Mouse (Mus musculus) forebrain, postnatal 0 days (tissue): ENCODE measurements around the gene Rab43. TPM values are rescaled to one million over a fixed set of nuclear protein-coding genes. Genes with fewer than 3 reads are reported as not detected.

Source experiments
- ATAC-seq: fragments of 200-750 bp; cut with Nextera tagmentation; 2 replicates; pipeline ENCODE4 v1.8.0; 2017; ENCODE audit warnings: mild to moderate bottlenecking, moderate library complexity
- DNase-seq: peaks from one replicate; pipeline ENCODE4 v3.0.0-alpha.2; 2015
- H3K27ac ChIP-seq: fragments of 300-500 bp; sonication (generic); 2 replicates; pipeline ENCODE4 v1.5.1; 2014; ENCODE audit warnings: low read depth, mild to moderate bottlenecking, antibody characterized with exemption, low read length, moderate library complexity, mixed read lengths
- H3K27me3 ChIP-seq: fragments of 300-500 bp; sonication (generic); 2 replicates; pipeline ENCODE4 v1.6.1; 2014; ENCODE audit warnings: mild to moderate bottlenecking, low read length, mixed read lengths; ENCODE audit not compliant: insufficient read depth
- H3K36me3 ChIP-seq: fragments of 300-500 bp; sonication (generic); 2 replicates; pipeline ENCODE4 v1.6.1; 2014; ENCODE audit warnings: mild to moderate bottlenecking, moderate library complexity; ENCODE audit not compliant: insufficient read depth
- H3K4me1 ChIP-seq: fragments of 300-500 bp; sonication (generic); 2 replicates; pipeline ENCODE4 v1.6.1; 2014; ENCODE audit warnings: antibody characterized with exemption; ENCODE audit not compliant: insufficient read depth
- H3K4me2 ChIP-seq: fragments of 300-500 bp; sonication (generic); 2 replicates; pipeline ENCODE4 v1.6.1; 2014; ENCODE audit warnings: low read depth, mild to moderate bottlenecking, moderate library complexity
- H3K4me3 ChIP-seq: fragments of 300-500 bp; sonication (generic); 2 replicates; pipeline ENCODE4 v1.5.1; 2014; ENCODE audit warnings: low read depth, low read length, mixed read lengths
- H3K9ac ChIP-seq: fragments of 300-500 bp; sonication (generic); 2 replicates; pipeline ENCODE4 v1.6.1; 2014; ENCODE audit warnings: mild to moderate bottlenecking
- H3K9me3 ChIP-seq: fragments of 300-500 bp; sonication (generic); 2 replicates; pipeline ENCODE4 v1.6.1; 2016; ENCODE audit warnings: low read length
- CTCF ChIP-seq: sonication (generic); IDR thresholded peaks from 2 replicates; pipeline ENCODE4 v1.5.1; 2016; ENCODE audit warnings: antibody characterized with exemption, control low read depth, low read depth
- WGBS: fragments of 180-500 bp; shearing (Covaris S2); extraction: QIAGEN DNeasy Blood & Tissue Kit; methylation state at CpG from one replicate; pipeline ENCODE4 v1.1.7; 2014; 5-methylcytosine and 5-hydroxymethylcytosine counted together
- polyA plus RNA-seq: library from polyadenylated mRNA; unstranded; fragments of >200 nt; fragmentation: Nextera tagmentation; extraction: Ambion mirVana; gene quantifications from 2 replicates; pipeline ENCODE4 v1.2.1, GENCODE M21; 2015
- total RNA-seq: library from RNA; depleted of rRNA; stranded (reverse); fragments of >200 nt; gene quantifications from 2 replicates; pipeline ENCODE4 v1.2.3, GENCODE M21; 2014

Gene Rab43
- total and polyA plus RNA-seq, 2 experiments from 2014 or later, result 9.3 to 24.3 TPM

GRCm38 (mm10) chr6:87849780-87850154 is 37.8 kb upstream of the Rab43 start:
- Histone ChIP-seq H3K4me3 (peak overlapping the region; percentile 99), H3K4me1 (peaks cover 12% of the 10 kb centered on the region), H3K9me3 (no peaks in the 10 kb centered on the region), H3K27me3 (no peaks in the 10 kb centered on the region), H3K27ac (no peak overlapping the region), H3K36me3 (peaks cover 8% of the 10 kb centered on the region), H3K4me2 (peak overlapping the region; percentile 70), H3K9ac (peak overlapping the region; percentile 98)
- WGBS, result 1% methylated on average over 8 of the region's 8 CpGs
- ATAC-seq, result no peak
- DNase-seq, result peak; percentile 19
- TF ChIP-seq CTCF, result no peak

DNA sequence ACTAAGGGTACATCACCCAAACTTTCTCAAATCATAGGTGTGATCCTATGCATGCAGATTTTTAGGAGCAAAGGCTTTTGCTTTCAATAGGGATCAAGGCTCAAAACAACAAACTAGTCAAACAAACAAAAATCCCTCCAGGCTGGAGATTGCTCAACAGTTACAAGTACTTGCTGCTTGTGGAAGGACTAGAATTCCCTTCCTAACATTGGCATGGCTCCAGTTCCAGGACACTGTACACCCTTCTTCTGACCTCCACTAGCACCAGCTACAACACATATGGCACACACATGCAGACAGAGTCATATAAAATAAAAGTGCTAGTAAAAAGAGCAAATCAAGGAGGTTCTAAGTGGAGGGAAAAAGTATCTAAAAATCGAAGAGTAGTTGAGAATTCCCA is 34.8 kb upstream of the Rab43 start:
- no peak overlapping the region for H3K27ac ChIP-seq
- H3K9ac ChIP-seq, result no peak overlapping the region
- H3K9me3 ChIP-seq, result no peaks in the 10 kb centered on the region
- ATAC-seq, result no peak
- H3K36me3 ChIP-seq, result peaks cover 32% of the 10 kb centered on the region
- H3K4me1 ChIP-seq, result peaks cover 12% of the 10 kb centered on the region
- no peak overlapping the region for H3K4me3 ChIP-seq
- DNase-seq, result no peak
- 74% methylated on average over 1 of the region's 1 CpGs for WGBS
- H3K4me2 ChIP-seq, result no peak overlapping the region
- TF ChIP-seq CTCF, result no peak
- H3K27me3 ChIP-seq, result no peaks in the 10 kb centered on the region

DNA sequence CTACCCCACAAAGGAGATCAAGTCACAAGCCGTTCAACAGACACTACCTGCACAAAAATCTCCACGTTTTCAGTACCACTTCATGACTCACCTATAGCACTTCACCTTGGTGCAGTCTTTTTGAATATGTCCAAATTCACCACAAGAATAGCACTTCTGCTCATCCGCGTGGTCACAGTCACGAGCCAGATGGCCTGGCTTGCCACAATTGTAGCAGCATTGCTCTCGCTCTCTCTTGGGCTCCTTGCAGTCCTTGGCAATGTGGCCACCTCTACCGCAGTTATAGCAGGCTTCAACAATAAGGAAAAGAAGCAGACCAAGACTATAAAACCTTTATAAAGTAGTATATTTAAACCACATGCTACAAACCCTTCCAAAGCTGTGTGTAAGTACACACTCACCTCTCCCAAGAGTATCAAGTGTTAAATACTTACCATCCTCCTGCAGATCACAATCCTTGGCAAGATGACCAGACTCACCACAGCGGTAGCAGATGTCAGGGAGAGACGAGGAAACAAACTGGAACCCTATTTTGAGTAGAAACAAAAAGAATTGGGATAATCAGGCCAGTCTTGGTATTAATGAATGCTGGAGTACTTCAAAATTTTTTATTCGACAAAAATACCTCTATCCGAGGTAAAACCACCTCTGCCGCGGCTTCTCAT is 33.2 kb upstream of the Rab43 start:
- 90% methylated on average over 13 of the region's 13 CpGs for WGBS
- Histone ChIP-seq H3K4me3 (no peak overlapping the region), H3K4me2 (no peak overlapping the region), H3K27me3 (no peaks in the 10 kb centered on the region), H3K27ac (no peak overlapping the region), H3K36me3 (peaks cover 39% of the 10 kb centered on the region), H3K9me3 (no peaks in the 10 kb centered on the region), H3K9ac (no peak overlapping the region), H3K4me1 (peaks cover 12% of the 10 kb centered on the region)
- DNase-seq (no peak), ATAC-seq (no peak)
- TF ChIP-seq CTCF, result no peak

GRCm38 (mm10) chr6:87842254-87842653 is 30.3 kb upstream of the Rab43 start:
- H3K4me3 ChIP-seq, result no peak overlapping the region
- peaks cover 39% of the 10 kb centered on the region for H3K36me3 ChIP-seq
- no peak overlapping the region for H3K27ac ChIP-seq
- H3K4me2 ChIP-seq, result no peak overlapping the region
- H3K9ac ChIP-seq, result no peak overlapping the region
- WGBS, result 9% methylated on average over 1 of the region's 1 CpGs
- H3K4me1 ChIP-seq, result 0 out of 2 replicates have a peak, but pooled peaks cover 3% of the 10 kb centered on the region
- ATAC-seq, result no peak
- TF ChIP-seq CTCF, result peak; percentile 36
- DNase-seq, result no peak
- no peaks in the 10 kb centered on the region for H3K27me3 ChIP-seq
- H3K9me3 ChIP-seq, result no peaks in the 10 kb centered on the region

DNA sequence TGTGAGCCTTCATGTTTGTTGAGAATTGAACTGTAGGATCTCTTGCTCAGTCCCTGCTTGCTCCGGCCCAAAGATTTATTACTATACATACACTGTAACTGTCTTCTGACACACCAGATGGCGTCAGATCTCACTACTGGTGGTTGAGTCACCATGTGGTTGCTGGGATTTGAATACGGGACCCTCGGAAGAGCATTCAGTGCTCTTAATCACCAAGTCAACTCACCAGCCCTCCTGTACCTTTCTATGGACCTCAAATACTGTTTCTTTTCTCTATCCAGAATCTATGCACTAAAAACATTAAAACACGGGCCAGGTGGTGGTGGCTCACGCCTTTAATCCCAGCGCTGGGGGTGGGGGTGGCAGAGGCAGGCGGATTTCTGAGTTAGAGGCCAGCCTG is 29.7 kb upstream of the Rab43 start:
- no peak overlapping the region for H3K27ac ChIP-seq
- no peaks in the 10 kb centered on the region for H3K27me3 ChIP-seq
- no peak overlapping the region for H3K9ac ChIP-seq
- peaks cover 39% of the 10 kb centered on the region for H3K36me3 ChIP-seq
- WGBS, result 83% methylated on average over 8 of the region's 8 CpGs
- DNase-seq (no peak), ATAC-seq (no peak)
- 0 out of 2 replicates have a peak, but pooled peaks cover 3% of the 10 kb centered on the region for H3K4me1 ChIP-seq
- no peak overlapping the region for H3K4me3 ChIP-seq
- TF ChIP-seq CTCF, result no peak
- H3K9me3 ChIP-seq, result no peaks in the 10 kb centered on the region
- no peak overlapping the region for H3K4me2 ChIP-seq

DNA sequence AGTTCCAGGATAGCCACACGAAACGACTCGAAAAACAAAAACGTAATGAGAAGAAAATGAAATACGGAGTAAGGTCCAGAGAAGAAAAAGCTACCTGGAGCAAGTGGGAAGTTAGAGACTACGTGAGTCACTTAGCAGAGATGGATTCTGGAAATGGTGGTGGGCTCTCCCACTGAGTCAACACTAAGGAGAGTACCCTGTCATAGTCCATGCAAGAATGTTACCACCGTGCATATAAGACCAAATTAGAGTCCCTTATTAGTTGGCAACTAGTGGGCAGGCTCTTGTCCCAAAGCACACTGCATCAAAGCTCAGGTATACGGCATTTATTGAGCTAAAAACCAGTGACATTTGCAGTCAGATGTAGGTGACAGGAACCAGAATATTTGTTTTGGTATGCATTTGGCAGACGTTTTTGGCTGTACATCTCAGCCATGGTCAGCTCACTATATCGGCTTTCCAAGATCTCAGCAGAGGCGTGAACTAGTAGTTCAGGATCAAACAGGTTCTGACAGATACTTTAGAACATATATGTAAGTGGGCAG is 27.9 kb upstream of the Rab43 start:
- H3K9ac ChIP-seq, result no peak overlapping the region
- H3K27ac ChIP-seq, result no peak overlapping the region
- 0 out of 2 replicates have a peak, but pooled peaks cover 3% of the 10 kb centered on the region for H3K4me1 ChIP-seq
- ATAC-seq (no peak), DNase-seq (no peak)
- no peak for TF ChIP-seq CTCF
- H3K27me3 ChIP-seq, result no peaks in the 10 kb centered on the region
- WGBS, result 69% methylated on average over 11 of the region's 11 CpGs
- no peak overlapping the region for H3K4me3 ChIP-seq
- peaks cover 42% of the 10 kb centered on the region for H3K36me3 ChIP-seq
- no peaks in the 10 kb centered on the region for H3K9me3 ChIP-seq
- H3K4me2 ChIP-seq, result no peak overlapping the region

GRCm38 (mm10) chr6:87838551-87839197 is 26.7 kb upstream of the Rab43 start, which contains the start of gene Isy1:
Gene Isy1, minus strand, starts transcription at chr6:87838798.
- H3K36me3 ChIP-seq, result peaks cover 39% of the 10 kb centered on the region
- H3K4me3 ChIP-seq, result peak within 1 kb of the TSS; percentile 73
- peak within 1 kb of the TSS; percentile 64 for H3K4me2 ChIP-seq
- under 1% methylated on average over 46 of the region's 46 CpGs for WGBS
- H3K9ac ChIP-seq, result peak within 1 kb of the TSS; percentile 84
- peak within 1 kb of the TSS; percentile 90 for H3K27ac ChIP-seq
- ATAC-seq (peak; percentile 99), DNase-seq (peak; percentile 98)
- 0 out of 2 replicates have a peak, but pooled peaks cover 3% of the 10 kb centered on the region for H3K4me1 ChIP-seq
- 0 out of 2 replicates have a peak, but pooled peaks have one; percentile 23 for TF ChIP-seq CTCF
- no peaks in the 10 kb centered on the region for H3K27me3 ChIP-seq
- H3K9me3 ChIP-seq, result no peaks in the 10 kb centered on the region
